Mouse (Mus musculus): ENCODE data around the gene Scn5a.
A peak's percentile ranks its signal among the peaks of the same experiment; 100 is the strongest.

The Scn5a gene

GRCm38 (mm10) chr9:119563617-119564016, 15.2 kb downstream of the Scn5a start:
- no peak for DNase-seq

DNA sequence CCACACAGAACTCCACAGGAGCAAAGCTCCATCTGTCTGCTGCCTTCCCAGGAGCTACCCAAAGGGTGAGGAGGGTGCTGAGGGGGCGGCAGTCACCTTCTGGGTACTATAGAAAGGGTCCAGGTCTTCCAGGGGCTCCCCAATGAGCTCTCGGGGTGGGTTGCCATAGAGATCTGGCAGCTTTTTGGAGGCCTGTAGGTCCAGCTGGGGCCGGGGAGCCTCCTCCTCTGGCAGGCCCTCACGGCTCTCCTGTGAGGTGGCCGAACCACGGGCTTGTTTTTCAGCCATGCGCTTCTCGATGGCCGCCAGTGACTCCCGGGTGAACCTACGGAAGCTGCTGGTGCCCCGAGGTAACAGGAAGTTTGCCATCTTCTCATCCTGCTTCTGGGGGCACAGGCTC, 16.6 kb downstream of the Scn5a start:
- DNase-seq: no peak

DNA sequence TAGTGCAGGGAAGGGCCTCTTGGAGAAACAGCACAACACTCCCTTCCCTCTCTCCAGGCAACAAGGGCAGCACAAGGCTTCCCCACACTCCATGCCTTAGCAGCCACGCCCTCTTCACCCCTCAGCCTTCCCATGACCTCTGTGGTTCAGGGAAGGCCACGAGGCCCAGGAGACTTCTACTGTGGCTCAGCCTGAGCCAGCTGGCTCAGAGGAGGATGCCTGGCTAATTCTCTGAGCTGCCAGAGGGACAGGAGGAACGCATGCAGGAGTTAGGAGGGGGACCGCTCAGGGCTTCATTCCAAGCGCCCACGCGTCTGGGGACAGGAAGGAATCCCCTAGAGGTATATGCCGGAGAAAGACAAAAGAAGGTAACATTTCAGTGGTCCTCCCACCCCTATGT, 17.1 kb downstream of the Scn5a start:
- DNase-seq: no peak

- no peak for DNase-seq
Observed at GRCm38 (mm10) chr9:119559537-119560276, 19.1 kb downstream of the Scn5a start.

GRCm38 (mm10) chr9:119558119-119558854, 20.5 kb downstream of the Scn5a start:
- DNase-seq: no peak

- DNase-seq: peak; percentile 16
Observed at GRCm38 (mm10) chr9:119556043-119556442, 22.8 kb downstream of the Scn5a start.

GRCm38 (mm10) chr9:119547528-119547927, 31.3 kb downstream of the Scn5a start:
- DNase-seq: no peak

GRCm38 (mm10) chr9:119547128-119547527, 31.7 kb downstream of the Scn5a start:
- DNase-seq: no peak

DNA sequence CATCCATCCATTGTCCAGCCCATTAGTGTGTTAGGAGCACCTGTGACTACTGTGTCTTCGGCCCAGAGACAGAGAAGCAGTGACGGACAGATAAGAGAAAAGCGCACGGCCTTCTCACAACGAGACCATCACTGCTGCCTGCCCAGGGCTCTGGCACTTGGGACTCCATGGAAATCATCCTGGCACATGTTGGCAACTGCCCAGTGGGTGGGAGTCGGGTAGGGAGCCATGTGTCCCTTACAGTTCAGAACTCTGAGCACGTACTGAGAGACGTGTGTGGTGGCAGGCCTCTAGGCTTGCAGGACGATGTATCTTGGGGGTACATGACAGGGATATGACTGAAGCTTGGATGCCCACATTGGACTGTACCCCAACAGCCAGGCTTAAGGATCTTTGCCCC, 38.1 kb downstream of the Scn5a start:
- DNase-seq: no peak

- no peak for DNase-seq
Observed at GRCm38 (mm10) chr9:119537823-119538222, 41.0 kb downstream of the Scn5a start.

DNA sequence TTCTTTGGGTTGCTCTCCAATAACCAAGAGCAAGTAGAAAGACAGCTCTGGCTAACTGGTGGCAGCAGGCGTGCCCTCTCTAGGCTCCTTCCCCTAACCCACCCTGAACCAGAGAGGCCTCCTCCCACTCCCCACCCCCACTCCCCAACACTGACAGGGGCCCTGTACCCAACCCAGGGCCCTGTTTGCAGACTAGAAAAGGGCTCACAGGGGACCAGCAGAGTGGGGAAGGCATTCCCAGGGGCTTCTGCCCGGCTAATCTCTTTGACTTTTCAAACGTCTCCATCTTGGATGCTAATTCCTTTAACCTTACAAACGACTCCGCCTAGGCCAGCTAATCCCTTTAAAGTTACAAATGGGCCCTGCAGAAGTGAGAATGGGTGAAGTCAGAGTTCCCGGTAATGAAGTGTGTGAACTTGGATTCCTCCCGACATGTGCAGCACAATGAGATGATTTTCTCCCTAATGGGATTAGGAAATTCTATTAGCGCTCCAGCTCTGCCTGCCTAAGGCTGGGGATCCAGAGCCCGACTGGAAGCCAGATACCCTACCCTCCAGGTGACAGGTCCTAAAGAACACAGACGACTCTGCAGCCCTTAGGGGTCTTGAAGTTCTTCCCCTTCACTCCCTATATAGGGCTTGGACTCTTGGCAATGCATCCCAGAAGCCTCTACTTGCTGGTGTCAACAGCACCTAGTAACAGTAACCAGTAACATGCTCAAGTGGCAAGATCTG, 47.0 kb downstream of the Scn5a start:
- no peak for DNase-seq

DNA sequence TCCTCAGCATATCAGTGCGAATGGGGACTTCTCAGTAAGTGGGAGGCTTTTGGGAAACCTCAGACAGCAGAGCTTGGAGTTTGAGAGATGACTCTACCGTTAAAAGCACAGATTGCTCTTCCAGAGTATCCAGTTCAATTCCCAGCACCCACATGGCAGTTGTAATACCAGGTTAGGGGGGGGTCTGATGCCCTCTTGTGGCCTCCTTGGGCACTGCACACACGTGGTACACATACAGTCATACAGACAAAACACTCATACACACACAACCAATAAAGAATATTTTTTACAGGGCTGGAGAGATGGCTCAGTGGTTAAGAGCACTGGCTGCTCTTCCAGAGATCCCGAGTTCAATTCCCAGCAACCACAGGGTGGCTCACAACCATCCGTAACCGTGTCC, 54.3 kb downstream of the Scn5a start:
- no peak for DNase-seq

GRCm38 (mm10) chr9:119523301-119523700, 55.5 kb downstream of the Scn5a start:
- no peak for DNase-seq

DNA sequence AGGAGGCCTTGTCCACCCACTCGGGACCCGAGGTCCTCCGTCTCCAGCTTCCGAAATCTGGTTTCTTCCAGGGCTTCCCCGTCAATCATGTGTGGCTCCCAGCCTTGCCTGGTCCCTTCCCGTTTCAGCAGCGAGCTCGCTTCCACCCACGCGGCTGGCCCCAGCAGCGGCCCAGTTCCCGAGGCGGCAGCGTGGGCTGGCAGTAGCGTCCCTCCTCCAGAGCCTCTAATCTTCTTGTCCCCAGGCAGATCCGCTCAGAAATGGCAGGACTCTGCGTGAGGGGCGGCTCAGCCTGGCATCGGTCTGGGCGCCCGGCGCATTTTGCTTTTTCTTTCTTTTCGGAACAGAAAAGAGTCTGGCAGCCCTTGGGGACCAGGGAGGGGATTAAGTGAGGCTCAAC, 59.7 kb downstream of the Scn5a start:
- no peak for DNase-seq

DNA sequence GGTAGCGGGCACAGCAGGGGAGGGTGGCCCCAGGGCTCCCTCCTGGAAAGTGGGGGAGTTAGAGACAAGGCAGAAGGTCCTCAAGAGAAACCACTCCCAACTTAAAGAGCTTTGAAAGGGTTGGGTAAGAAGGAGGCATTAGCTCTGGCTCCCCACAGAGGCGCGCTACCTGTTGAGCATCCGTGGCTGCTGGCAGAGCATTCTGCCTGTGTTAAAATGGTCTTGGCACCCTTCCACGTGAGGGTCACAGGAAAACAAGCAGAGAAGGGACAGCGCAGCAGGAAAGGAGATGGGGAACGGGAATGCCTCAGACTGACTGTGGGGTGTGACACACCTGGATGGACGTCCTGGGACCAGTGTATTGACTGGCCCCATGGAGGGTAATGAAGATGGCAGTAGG, 60.6 kb downstream of the Scn5a start:
- DNase-seq: no peak

- no peak for DNase-seq
Observed at GRCm38 (mm10) chr9:119517467-119517866, 61.3 kb downstream of the Scn5a start.

DNA sequence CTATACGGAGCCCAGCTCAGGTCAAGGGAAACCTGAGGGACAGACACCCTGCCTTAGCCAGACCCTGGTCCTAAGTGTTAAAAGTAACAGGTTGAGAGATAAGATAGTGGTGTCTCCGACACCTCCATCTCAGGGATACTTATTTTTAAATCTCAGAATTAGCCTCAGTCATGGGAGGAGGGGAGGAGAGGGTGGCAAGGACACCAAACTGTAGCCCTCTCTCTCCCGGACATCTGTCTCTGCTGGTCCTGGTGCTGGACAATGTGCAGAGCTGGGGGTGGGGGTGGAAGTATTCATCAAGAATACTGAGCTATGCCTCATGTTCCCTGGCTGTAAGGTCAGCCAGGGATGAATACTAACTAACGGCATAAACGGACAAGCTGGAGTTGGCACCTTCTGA, 62.0 kb downstream of the Scn5a start:
- no peak for DNase-seq

GRCm38 (mm10) chr9:119515454-119515853, 63.4 kb downstream of the Scn5a start:
- DNase-seq: no peak

DNA sequence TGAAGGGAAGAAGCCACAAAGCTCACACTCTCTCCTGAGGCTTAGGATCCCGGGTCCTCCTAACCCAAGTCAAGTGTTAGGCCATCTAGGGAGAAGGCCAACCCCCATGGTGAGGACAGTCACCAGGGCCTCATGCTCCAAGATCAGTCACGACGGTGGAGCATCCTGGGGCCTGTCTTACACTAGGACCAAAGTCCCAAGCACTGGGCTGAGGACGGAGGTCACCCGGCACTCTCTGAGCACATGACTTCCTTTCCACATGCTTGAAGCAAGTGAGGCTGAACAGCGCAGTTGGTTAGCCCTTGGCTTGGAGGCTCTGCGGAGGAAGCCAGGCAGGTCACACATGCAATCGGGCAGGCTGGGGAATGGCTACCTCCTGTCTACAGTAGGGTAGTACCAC, 63.8 kb downstream of the Scn5a start:
- DNase-seq: no peak

GRCm38 (mm10) chr9:119513816-119514215, 65.0 kb downstream of the Scn5a start:
- no peak for DNase-seq

- DNase-seq: no peak
Observed at GRCm38 (mm10) chr9:119512993-119513392, 65.8 kb downstream of the Scn5a start.

DNA sequence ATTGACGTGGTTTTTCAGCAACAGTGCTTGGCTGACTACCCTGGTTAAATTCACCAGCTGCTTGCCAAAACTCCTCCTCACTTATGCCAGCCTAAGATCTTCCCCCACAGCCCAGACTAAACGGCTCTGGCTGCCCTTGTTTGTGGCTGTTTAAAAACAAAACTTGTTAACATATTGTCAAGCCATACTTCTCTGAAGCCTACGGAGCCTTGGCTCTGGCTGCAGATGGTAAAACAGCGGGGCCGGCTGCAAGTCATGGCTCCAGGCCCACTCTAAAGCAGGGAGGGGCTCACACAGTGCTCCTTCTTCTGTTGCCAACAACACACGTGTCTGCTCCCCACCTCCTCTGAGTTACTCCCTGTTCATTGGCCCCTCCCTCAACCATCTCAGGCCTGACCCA, 67.9 kb downstream of the Scn5a start:
- DNase-seq: peak; percentile 74

GRCm38 (mm10) chr9:119504981-119505658, 73.7 kb downstream of the Scn5a start:
- DNase-seq: no peak

All from layer of hippocampus, adult 9-11 months (tissue).